Comparison of ENCODE assay signal across 8 mouse cellular contexts in the genomic region with DNA sequence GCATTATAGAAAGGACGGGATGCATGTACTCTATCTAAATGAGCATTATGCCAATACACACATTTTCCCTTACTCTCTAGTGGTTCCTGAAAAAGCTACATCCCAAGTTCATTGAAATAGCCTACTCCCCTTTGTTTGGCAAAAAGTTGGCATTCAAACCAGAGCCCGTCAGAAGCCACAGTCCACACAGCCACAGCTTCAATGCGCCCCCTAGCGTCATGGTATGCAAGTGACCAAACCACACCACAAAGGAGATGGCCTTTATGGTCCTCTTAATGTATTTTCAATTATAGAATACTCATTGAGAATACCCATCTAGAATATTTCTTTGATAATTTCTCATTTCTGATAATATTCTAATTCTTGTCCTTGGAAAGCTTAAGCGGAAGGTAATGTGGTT.
A peak's percentile ranks its signal among the peaks of the same experiment; 100 is the strongest.
DNase-seq lines count a peak whose midpoint lies in the region; ATAC-seq and TF ChIP-seq lines count a peak whose summit lies in the region.

No protein-coding gene starts in this region.

- 27% methylated on average over 5 of the region's 5 CpGs for WGBS in hindbrain, embryonic 14.5 days
- 33% methylated on average over 5 of the region's 5 CpGs for WGBS in hindbrain, embryonic 12.5 days
- WGBS in forebrain, embryonic 13.5 days = 27% methylated on average over 5 of the region's 5 CpGs

- in situ Hi-C loops in ES-E14 (cut with MboI; ENCODE audit: low sequenced_read_pairs in 2 of 2, unreplicated experiment in 2 of 2) = loop anchor here (10.0 to 25.0 kb wide), 2 partner anchors 394 to 401 kb away; no protein-coding TSS in a partner anchor

- TF ChIP-seq CTCF in layer of hippocampus, adult 2 months (conservative IDR thresholded peaks at IDR 0.05) = peak; percentile 88

- DNase-seq in hindbrain, embryonic 14.5 days (ENCODE audit: low spot score) = peak; percentile 73
- DNase-seq in ES-E14 (ENCODE audit: low read depth, low spot score) = peak; percentile 49
- DNase-seq in c-Kit-positive CD71-positive TER-119-positive erythroid progenitor cells, embryonic 14.5 days (ENCODE audit: low spot score) = peak; percentile 12
- peak; percentile 52 to 74 for DNase-seq in layer of hippocampus, adult 2 months (ENCODE audit: low spot score in 2 of 2)
- peak; percentile 58 for DNase-seq in lung, postnatal 14 days

- 0 out of 2 replicates have a peak, but pooled peaks have one; percentile 51 for ATAC-seq in hindbrain, embryonic 14.5 days (ENCODE audit: low FRiP score)
- ATAC-seq in hindbrain, embryonic 12.5 days (ENCODE audit: low FRiP score) = no peak
- ATAC-seq in forebrain, embryonic 13.5 days = peak; percentile 84
- ATAC-seq in erythroid progenitor cell, adult 5-6 weeks (replicated peaks; ENCODE audit: low FRiP score, poor library complexity, severe bottlenecking) = no peak

- H3K27ac ChIP-seq in hindbrain, embryonic 14.5 days = no peak overlapping the region
- no peak overlapping the region for H3K27ac ChIP-seq in hindbrain, embryonic 12.5 days
- H3K27ac ChIP-seq in ES-E14 (ENCODE audit: insufficient read depth, low read depth, low read length, poor library complexity, severe bottlenecking) = no peak overlapping the region
- no peak overlapping the region for H3K27ac ChIP-seq in forebrain, embryonic 13.5 days
- H3K27ac ChIP-seq in layer of hippocampus, adult 2 months = no peak overlapping the region

- peaks cover 5% of the 10 kb centered on the region; the same call in 1 of the 2 replicates for H3K4me1 ChIP-seq in hindbrain, embryonic 14.5 days (replicated peaks; ENCODE audit: control insufficient read depth, insufficient read depth, low read length)
- H3K4me1 ChIP-seq in hindbrain, embryonic 12.5 days = no peaks in the 10 kb centered on the region; the same call in 1 of the 2 replicates
- H3K4me1 ChIP-seq in ES-E14 (ENCODE audit: control insufficient read depth in 2 of 2, insufficient read depth in 2 of 2, low read length in 2 of 2, poor library complexity in 1 of 2) = no peaks in the 10 kb centered on the region
- H3K4me1 ChIP-seq in forebrain, embryonic 13.5 days = no peaks in the 10 kb centered on the region

- no peak overlapping the region for H3K9ac ChIP-seq in hindbrain, embryonic 14.5 days
- no peak overlapping the region for H3K9ac ChIP-seq in hindbrain, embryonic 12.5 days
- no peak overlapping the region for H3K9ac ChIP-seq in ES-E14 (ENCODE audit: insufficient read depth, low read depth, low read length, poor library complexity, severe bottlenecking)
- no peak overlapping the region for H3K9ac ChIP-seq in forebrain, embryonic 13.5 days

- H3K4me2 ChIP-seq in hindbrain, embryonic 14.5 days (replicated peaks) = no peak overlapping the region
- H3K4me2 ChIP-seq in hindbrain, embryonic 12.5 days (replicated peaks) = no peak overlapping the region
- no peak overlapping the region for H3K4me2 ChIP-seq in forebrain, embryonic 13.5 days

- no peak overlapping the region for H3K4me3 ChIP-seq in hindbrain, embryonic 14.5 days (replicated peaks; ENCODE audit: low read length)
- H3K4me3 ChIP-seq in hindbrain, embryonic 12.5 days = no peak overlapping the region
- H3K4me3 ChIP-seq in ES-E14 (ENCODE audit: insufficient read depth in 1 of 2, low read depth in 1 of 2, low read length in 2 of 2, poor library complexity in 1 of 2, severe bottlenecking in 1 of 2) = no peak overlapping the region
- H3K4me3 ChIP-seq in forebrain, embryonic 13.5 days = no peak overlapping the region
- no peak overlapping the region for H3K4me3 ChIP-seq in layer of hippocampus, adult 2 months

- no peaks in the 10 kb centered on the region for H3K27me3 ChIP-seq in hindbrain, embryonic 14.5 days (ENCODE audit: control insufficient read depth, insufficient read depth, low read length)
- no peaks in the 10 kb centered on the region for H3K27me3 ChIP-seq in hindbrain, embryonic 12.5 days
- no peaks in the 10 kb centered on the region for H3K27me3 ChIP-seq in forebrain, embryonic 13.5 days

- no peaks in the 10 kb centered on the region for H3K9me3 ChIP-seq in hindbrain, embryonic 14.5 days (ENCODE audit: control insufficient read depth, low read length)
- H3K9me3 ChIP-seq in hindbrain, embryonic 12.5 days (replicated peaks) = no peaks in the 10 kb centered on the region
- no peaks in the 10 kb centered on the region for H3K9me3 ChIP-seq in ES-E14 (ENCODE audit: control insufficient read depth, insufficient read depth, low read depth, low read length)
- no peaks in the 10 kb centered on the region for H3K9me3 ChIP-seq in forebrain, embryonic 13.5 days (replicated peaks)

- no peaks in the 10 kb centered on the region for H3K36me3 ChIP-seq in hindbrain, embryonic 14.5 days (replicated peaks; ENCODE audit: control insufficient read depth, insufficient read depth)
- no peaks in the 10 kb centered on the region for H3K36me3 ChIP-seq in hindbrain, embryonic 12.5 days
- no peaks in the 10 kb centered on the region for H3K36me3 ChIP-seq in ES-E14 (ENCODE audit: control insufficient read depth, insufficient read depth, low read length, poor library complexity, severe bottlenecking)
- no peaks in the 10 kb centered on the region for H3K36me3 ChIP-seq in forebrain, embryonic 13.5 days (ENCODE audit: poor library complexity, severe bottlenecking)

TF ChIP-seq in ES-E14, 5 proteins besides CTCF, POLR2A, EP300 and RAD21:
- TF ChIP-seq ZC3H11A (IDR thresholded peaks at IDR 0.05; ENCODE audit: borderline replicate concordance, low read depth, low read length) (peak; percentile 85), CHD2 (IDR thresholded peaks at IDR 0.05; ENCODE audit: low read depth, low read length) (no peak), HCFC1 (IDR thresholded peaks at IDR 0.05; ENCODE audit: borderline replicate concordance, insufficient read depth, low read length) (no peak), MAFK (IDR thresholded peaks at IDR 0.05; ENCODE audit: insufficient read depth, low read depth, low read length) (no peak)

Comparison
In these comparisons a context has a peak if more than half of its experiments do, and no peak if none do; other contexts are left out.
1. ATAC-seq: peak in hindbrain, embryonic 14.5 days (single experiment) and forebrain, embryonic 13.5 days (single experiment); none in hindbrain, embryonic 12.5 days (single experiment) and erythroid progenitor cell, adult 5-6 weeks (single experiment).
2. DNase-seq: peak in every context shown above with its lines; median percentile 73 in hindbrain, embryonic 14.5 days; 63 in layer of hippocampus, adult 2 months; 58 in lung, postnatal 14 days; 49 in ES-E14; 12 in c-Kit-positive CD71-positive TER-119-positive erythroid progenitor cells, embryonic 14.5 days.